Mouse (Mus musculus): ENCODE data around the gene Jdp2.

The Jdp2 gene

GRCm38 (mm10) chr12:85686466-85687216 is 87.8 kb downstream of the Jdp2 start, which contains the start of gene Batf:
Batf (plus strand) TSS chr12:85686669.
- DNase-seq (ENCODE audit: low read depth, low spot score): no peak

DNA sequence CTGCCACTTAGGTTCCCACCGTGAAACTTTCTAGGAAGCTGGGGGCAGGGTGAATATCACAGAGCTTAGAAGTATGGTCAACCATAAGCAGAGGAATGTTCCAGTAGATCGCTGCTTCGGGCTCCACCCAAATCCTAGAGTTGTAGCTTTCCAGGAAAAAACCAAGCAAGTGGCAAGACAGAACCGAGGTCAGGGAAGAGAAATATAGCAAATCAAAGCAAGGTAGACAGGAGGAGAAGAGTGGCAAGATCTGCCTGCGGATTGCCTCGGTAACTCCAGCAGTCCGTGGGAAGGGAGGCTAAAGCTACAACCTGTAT is 88.3 kb downstream of the Jdp2 start:
- DNase-seq (ENCODE audit: low read depth, low spot score): no peak

DNA sequence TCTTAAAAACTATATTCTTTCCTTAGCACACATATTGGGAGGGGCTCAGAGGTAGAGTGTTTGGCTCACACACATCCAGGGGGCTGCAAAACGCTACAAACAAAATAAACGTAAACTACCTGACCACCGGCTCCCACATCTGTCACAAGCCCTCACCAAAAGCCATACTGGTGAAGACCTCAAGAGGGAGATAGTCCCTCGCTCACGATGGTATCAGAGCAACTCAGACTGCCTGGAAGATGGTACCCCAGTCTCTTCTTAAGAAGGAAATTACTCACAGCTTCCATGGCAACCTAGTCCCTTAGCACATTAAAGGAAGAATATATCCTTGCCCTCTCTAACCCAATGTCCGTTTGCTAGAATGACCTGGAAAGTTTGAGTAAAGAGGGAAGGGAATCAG is 89.0 kb downstream of the Jdp2 start:
- DNase-seq (ENCODE audit: low read depth, low spot score): no peak

Data from c-Kit-negative CD71-positive TER-119-positive erythroid progenitor cells, embryonic 14.5 days (primary cell).